Mouse (Mus musculus): ENCODE data around the gene Tuba3b. TPM values are rescaled to one million over a fixed set of nuclear protein-coding genes. Genes with fewer than 3 reads are reported as not detected.

The Tuba3b gene
- 0.06 TPM in 1 of 2 replicates, not detected in the other for polyA plus RNA-seq (2012; rRNA removed)

GRCm38 (mm10) chr6:145615666-145616210 is at the start of gene Tuba3b:
Tuba3b (plus strand) TSS chr6:145615757.

DNA sequence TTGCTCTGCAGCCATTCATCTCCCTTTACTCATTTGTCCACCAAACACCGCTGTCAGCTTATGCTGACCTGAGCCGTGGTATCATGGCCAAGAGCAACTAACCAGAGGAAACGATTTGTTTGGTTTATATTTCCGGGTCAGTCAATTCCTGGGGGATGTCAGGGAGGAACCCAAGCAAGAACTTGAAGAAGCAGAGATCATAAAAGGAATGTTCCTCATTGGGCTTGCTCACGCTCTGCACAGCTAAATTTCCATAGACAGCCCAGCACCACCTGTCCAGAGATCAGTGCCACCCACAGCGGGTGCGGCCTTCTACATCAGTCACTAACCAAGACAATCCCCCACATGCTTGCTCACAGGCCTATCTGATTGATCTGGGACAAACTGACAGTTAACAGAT is 1.3 kb upstream of the Tuba3b start, which contains the start of gene Lmntd1:
Lmntd1 (minus strand) TSS at position 101 of the 400 bp plus-strand sequence.

Other genes with a start within 250 kb of the Tuba3b start
- 0.06 and 0.12 TPM in 2 replicates for gene Lmntd1, start 1.4 kb upstream of the Tuba3b start, polyA plus RNA-seq (2012; rRNA removed)
- 5.0 and 5.6 TPM in 2 replicates for gene Rassf8, start 131.0 kb downstream of the Tuba3b start, polyA plus RNA-seq (2012; rRNA removed)
- 3.5 TPM in 2 replicates for gene Bhlhe41, start 249.8 kb downstream of the Tuba3b start, polyA plus RNA-seq (2012; rRNA removed)

Measured in colon, adult 2 months (tissue).